Mouse (Mus musculus): ENCODE measurements around the gene Arhgdia. TPM values are rescaled to one million over a fixed set of nuclear protein-coding genes. Genes with fewer than 3 reads are reported as not detected.

The Arhgdia gene
- total RNA-seq, 2 experiments from 2014 or later, result 344 to 379 TPM

DNA sequence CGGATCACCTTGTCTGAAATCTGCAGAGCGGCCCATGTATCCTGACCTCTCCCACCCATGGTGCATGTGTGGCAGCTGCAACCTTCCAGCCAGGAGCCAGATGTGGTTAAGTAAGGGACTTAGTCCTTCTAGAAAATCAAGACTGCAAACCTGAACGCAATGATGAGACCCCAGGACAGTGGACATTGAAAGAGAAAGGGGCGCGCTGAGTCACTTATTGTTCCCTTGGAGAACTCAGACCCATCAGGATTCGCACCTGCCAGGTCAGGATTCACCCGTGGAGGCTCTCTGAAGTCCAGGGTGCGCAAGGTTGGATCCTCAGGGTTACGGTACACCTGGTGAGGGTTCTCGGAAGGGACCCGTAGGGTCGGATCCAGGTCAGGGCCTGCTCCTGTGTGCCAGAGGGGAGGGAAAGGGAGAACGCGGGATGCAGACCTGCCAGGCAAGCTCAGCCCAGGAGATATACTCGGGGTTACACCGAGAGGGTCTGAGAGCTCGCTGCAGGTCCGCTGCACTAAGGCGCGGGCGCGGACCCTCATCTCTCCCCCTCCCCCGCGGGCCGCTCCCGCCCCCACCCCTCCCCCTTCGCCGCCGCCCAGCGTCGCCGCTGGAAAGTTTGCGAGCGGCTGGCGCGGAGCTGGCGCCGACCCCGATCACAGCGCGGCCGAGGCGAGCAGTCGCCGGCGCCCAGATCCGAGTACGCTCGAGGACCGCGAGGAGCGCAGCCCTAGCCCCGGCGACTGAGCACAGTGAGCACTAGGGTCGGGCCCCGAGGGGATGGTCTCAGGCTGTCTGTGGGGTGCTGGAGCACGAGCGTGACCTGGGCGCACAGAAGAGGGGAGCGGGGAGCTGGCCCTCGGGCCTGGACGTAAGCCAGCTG lies 51.1 kb downstream of the Arhgdia start, which contains the start of gene Gcgr:
TSS of gene Gcgr (plus strand) at position 615 of the 880 bp plus-strand sequence.
- no peak for DNase-seq (ENCODE audit: low spot score in 2 of 2)

DNA sequence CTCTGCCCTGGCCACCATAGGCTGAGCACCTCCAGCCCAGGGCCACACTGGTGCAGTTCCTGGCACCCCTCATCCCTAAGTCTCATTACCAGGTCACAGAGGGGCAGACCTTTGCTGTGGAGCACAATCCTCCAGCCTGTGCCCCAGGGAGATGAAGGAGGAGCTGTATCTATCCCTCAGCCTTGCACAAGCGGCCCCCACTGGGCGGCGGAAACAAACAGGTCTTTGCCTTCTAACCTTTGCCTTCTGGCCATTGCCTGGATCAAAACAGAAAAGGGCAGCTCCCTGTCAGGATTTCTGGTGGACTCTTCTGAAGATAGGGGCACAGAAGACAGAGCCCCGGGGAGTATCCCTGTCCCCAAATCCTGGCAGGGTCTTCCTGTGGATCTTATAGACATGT lies 52.5 kb downstream of the Arhgdia start:
- no peak for DNase-seq (ENCODE audit: low spot score in 2 of 2)

Small RNA genes lying within 50 kb of the gene (microRNA-seq; reads per million reads assigned to microRNA genes)
- 0.98 to 2.2 reads per million in 2 experiments for gene Mir6936

Other genes with a start within 250 kb of the Arhgdia start
- 1,000 to 10,000 TPM; 2,523 to 2,576 TPM for gene Actg1, start 233.1 kb downstream of the Arhgdia start, total RNA-seq (2021)
- not detected for gene Fscn2, start 220.1 kb downstream of the Arhgdia start, total RNA-seq (2021)
- gene Faap100, start 202.9 kb downstream of the Arhgdia start, total RNA-seq (2021), result 10 to 100 TPM; 58.8 to 62.0 TPM
- gene Nploc4, start 143.9 kb downstream of the Arhgdia start, total RNA-seq (2021), result 10 to 100 TPM; 71.2 to 71.4 TPM
- 10 to 100 TPM in 1 of 2 experiments, not detected in 1; 12.5 TPM for gene Tspan10, start 139.0 kb downstream of the Arhgdia start, total RNA-seq (2021)
- gene Pde6g, start 128.1 kb downstream of the Arhgdia start, total RNA-seq (2021), result under 1 TPM; 0.20 to 0.41 TPM
- gene Oxld1, start 123.6 kb downstream of the Arhgdia start, total RNA-seq (2021), result 10 to 100 TPM; 10.4 to 10.5 TPM
- 10 to 100 TPM; 26.5 to 27.8 TPM for gene Ccdc137, start 123.5 kb downstream of the Arhgdia start, total RNA-seq (2021)
- gene Arl16, start 114.0 kb downstream of the Arhgdia start, total RNA-seq (2021), result 10 to 100 TPM; 57.9 to 61.5 TPM
- gene Mrpl12, start 97.0 kb downstream of the Arhgdia start, total RNA-seq (2021), result 10 to 100 TPM; 76.4 to 82.3 TPM
- gene Slc25a10, start 89.8 kb downstream of the Arhgdia start, total RNA-seq (2021), result 10 to 100 TPM; 24.5 to 25.8 TPM
- gene Gcgr, start 50.9 kb downstream of the Arhgdia start, total RNA-seq (2021), result under 1 TPM in 1 of 2 experiments, not detected in 1; 0.18 TPM
- gene Mcrip1, start 31.9 kb downstream of the Arhgdia start, total RNA-seq (2021), result 100 to 1,000 TPM in 1 of 2 experiments, 10 to 100 TPM in 1; 95.4 to 107 TPM
- not detected for gene Ppp1r27, start 30.5 kb downstream of the Arhgdia start, total RNA-seq (2021)
- gene P4hb, start 8.4 kb downstream of the Arhgdia start, total RNA-seq (2021), result 100 to 1,000 TPM; 153 to 161 TPM
- gene Alyref, start 16.7 kb upstream of the Arhgdia start, total RNA-seq (2021), result 10 to 100 TPM; 79.8 to 91.3 TPM
- 100 to 1,000 TPM in 1 of 2 experiments, 10 to 100 TPM in 1; 93.5 to 107 TPM for gene Anapc11, start 16.8 kb upstream of the Arhgdia start, total RNA-seq (2021)
- gene Npb, start 26.9 kb upstream of the Arhgdia start, total RNA-seq (2021), result 1 to 10 TPM; 2.2 to 2.4 TPM
- gene Pcyt2, start 36.3 kb upstream of the Arhgdia start, total RNA-seq (2021), result 100 to 1,000 TPM; 132 to 145 TPM
- 10 to 100 TPM; 33.5 to 39.7 TPM for gene Sirt7, start 43.6 kb upstream of the Arhgdia start, total RNA-seq (2021)
- gene Mafg, start 52.0 kb upstream of the Arhgdia start, total RNA-seq (2021), result 10 to 100 TPM; 79.3 to 86.7 TPM
- 1 to 10 TPM; 3.5 to 5.3 TPM for gene Pycr1, start 62.1 kb upstream of the Arhgdia start, total RNA-seq (2021)
- 1 to 10 TPM; 1.1 to 2.1 TPM for gene Myadml2, start 66.5 kb upstream of the Arhgdia start, total RNA-seq (2021)
- gene Notum, start 79.6 kb upstream of the Arhgdia start, total RNA-seq (2021), result 1 to 10 TPM; 5.8 to 7.4 TPM
- 10 to 100 TPM; 55.5 to 62.5 TPM for gene Aspscr1, start 91.3 kb upstream of the Arhgdia start, total RNA-seq (2021)
- gene Cenpx, start 132.1 kb upstream of the Arhgdia start, total RNA-seq (2021), result 10 to 100 TPM; 30.1 to 32.0 TPM
- gene Lrrc45, start 132.3 kb upstream of the Arhgdia start, total RNA-seq (2021), result 10 to 100 TPM; 61.1 to 71.1 TPM
- gene Rac3, start 139.8 kb upstream of the Arhgdia start, total RNA-seq (2021), result 100 to 1,000 TPM; 247 to 249 TPM
- 10 to 100 TPM in 1 of 2 experiments, 1 to 10 TPM in 1; 7.8 to 10.2 TPM for gene Dcxr, start 145.7 kb upstream of the Arhgdia start, total RNA-seq (2021)
- 1 to 10 TPM; 2.6 to 2.8 TPM for gene Cbr2, start 150.5 kb upstream of the Arhgdia start, total RNA-seq (2021)
- gene Hmga1b, start 181.2 kb upstream of the Arhgdia start, total RNA-seq (2021), result 10 to 100 TPM; 18.7 to 22.2 TPM
- 10 to 100 TPM; 89.5 to 91.8 TPM for gene Rfng, start 202.6 kb upstream of the Arhgdia start, total RNA-seq (2021)
- 100 to 1,000 TPM; 136 to 144 TPM for gene Gps1, start 202.6 kb upstream of the Arhgdia start, total RNA-seq (2021)
- 10 to 100 TPM; 42.3 to 44.5 TPM for gene Dus1l, start 214.8 kb upstream of the Arhgdia start, total RNA-seq (2021)
- 100 to 1,000 TPM; 286 to 320 TPM for gene Fasn, start 242.9 kb upstream of the Arhgdia start, total RNA-seq (2021)